Mouse (Mus musculus) heart, adult 11 months (tissue): ENCODE data around the gene Mrgprd.
A peak's percentile ranks its signal among the peaks of the same experiment; 100 is the strongest.

Experiments
- DNase-seq: peaks from one replicate; pipeline ENCODE4 v3.0.0; 2022

Mrgprd gene

GRCm38 (mm10) chr7:145314785-145315411 is at the start of gene Mrgprd:
TSS of gene Mrgprd (plus strand) at chr7:145314835.
- DNase-seq: peak; percentile 75

- peak; percentile 98 for DNase-seq
Observed at GRCm38 (mm10) chr7:145266011-145266410, 48.6 kb upstream of the Mrgprd start.

DNA sequence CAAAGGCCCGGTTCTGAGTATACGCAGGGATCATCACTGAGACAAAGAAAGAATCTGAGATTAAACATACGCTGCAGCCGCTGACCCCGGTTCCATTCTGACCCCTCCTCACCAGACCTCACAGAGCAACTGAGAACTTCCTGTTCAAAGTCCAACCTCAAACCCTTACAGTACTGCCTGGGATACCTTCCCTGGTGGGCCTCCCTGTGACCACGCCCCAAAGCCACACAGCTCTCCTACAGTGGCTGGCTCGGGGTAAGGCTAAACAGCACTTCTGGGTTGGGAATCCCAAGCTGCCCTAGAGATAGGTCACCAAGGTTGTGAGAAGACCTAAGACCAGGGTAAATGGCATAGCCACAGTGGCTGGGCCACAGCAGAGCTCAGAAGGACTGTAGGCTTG is 45.7 kb upstream of the Mrgprd start:
- no peak for DNase-seq

GRCm38 (mm10) chr7:145270955-145271354 is 43.7 kb upstream of the Mrgprd start:
- no peak for DNase-seq

GRCm38 (mm10) chr7:145275488-145275887 is 39.1 kb upstream of the Mrgprd start:
- DNase-seq: no peak

GRCm38 (mm10) chr7:145281396-145281795 is 33.2 kb upstream of the Mrgprd start:
- no peak for DNase-seq

DNA sequence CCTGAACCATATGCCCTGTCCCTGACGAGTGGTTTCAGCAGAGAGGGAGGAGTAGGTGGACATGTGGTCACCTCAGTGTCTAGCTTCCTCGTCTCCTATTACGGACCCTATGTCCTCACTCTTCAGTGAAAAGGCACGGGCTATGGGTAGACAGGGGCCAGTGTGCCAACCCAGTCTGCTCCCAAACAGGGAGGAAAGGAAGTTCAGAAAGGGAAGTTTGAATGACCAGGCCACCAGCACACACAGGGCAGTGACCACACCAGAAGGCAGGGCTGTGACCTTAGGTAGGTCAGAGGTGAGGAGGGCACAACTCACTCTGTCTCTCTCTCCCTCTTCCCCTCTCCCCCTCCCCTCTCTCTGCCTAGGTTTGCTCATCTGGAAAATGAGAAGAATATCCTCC is 31.6 kb upstream of the Mrgprd start:
- DNase-seq: peak; percentile 94

DNA sequence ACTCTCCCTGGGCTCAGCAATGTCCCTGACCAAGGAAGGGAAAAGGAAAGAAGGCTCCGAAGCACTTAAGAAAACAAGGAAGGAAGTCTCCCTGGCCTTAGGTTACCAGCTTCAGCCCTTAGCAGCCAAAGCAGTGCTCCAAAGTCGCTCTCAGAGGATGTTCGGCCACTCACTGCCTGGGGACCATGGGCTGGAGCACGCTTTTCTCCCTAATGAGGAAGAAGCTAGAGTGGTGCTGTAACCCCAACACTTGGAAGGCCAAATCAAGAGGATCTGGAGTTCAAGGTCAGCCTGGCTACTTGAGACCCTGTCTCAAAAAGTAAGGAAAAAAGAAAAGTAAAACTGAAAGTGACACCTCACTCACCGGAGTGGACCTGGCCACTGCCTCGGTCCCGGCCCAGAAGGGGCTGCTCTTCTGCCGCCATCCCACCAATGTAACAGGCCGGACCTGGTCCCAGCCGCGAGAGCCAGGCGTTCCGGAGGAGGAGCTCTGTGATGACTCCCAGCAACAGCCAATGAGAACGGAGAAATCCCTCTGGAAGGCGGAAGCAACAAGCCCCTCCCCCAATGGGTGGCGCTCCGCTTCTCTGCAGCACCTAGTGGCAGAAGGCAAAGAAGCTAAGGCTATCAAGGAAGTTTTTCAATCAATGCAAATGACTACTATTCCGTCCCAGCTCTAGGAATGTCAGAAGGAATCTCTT is 31.0 kb upstream of the Mrgprd start, which contains the start of gene Tpcn2:
Gene Tpcn2, minus strand, starts transcription at position 525 of the 701 bp plus-strand sequence.
- peak; percentile 99 for DNase-seq

DNA sequence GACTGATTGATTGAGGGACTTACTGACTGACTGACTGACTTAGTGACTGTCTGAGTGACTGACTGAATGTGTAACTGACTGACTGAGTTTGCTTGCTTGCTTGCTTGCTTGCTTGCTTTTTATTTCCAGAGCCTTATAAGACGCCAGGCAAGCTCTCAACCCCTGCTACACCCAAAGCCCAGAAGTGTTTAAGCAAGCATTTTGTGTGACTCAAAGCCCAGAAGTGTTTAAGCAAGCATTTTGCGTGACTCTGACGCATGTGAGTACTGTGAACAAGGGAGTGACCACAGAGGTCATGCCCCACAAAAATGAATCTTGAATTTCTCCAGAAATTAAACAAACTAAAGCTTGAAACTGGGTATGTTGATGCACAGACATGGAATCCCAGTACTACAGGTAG is 30.3 kb upstream of the Mrgprd start:
- DNase-seq: no peak

- no peak for DNase-seq
Observed at GRCm38 (mm10) chr7:145285476-145285875, 29.2 kb upstream of the Mrgprd start.

- DNase-seq: no peak
Observed at GRCm38 (mm10) chr7:145287410-145287809, 27.2 kb upstream of the Mrgprd start.

DNA sequence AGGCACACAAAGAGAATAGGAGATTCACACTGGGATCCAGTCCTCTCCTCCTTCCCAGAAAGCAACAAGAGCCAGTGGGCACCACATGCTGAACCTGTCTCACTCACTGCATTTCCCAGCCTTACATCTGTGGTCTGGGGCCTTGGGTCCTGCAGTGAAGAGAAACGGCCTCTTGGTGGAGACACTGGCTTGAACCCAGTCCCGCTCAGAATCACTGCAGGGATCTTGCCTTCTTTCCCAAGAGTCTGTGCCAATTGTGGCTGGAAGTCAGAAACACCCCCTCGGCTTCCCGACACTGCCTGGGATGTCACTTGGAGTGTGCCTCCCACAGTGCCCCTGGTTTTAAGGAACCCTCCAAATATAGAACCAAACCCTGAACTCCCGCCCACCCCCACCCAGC is 25.3 kb upstream of the Mrgprd start:
- DNase-seq: no peak

GRCm38 (mm10) chr7:145291847-145292246 is 22.8 kb upstream of the Mrgprd start:
- DNase-seq: peak; percentile 80

- DNase-seq: peak; percentile 80
Observed at GRCm38 (mm10) chr7:145292726-145293125, 21.9 kb upstream of the Mrgprd start.

GRCm38 (mm10) chr7:145293859-145294258 is 20.8 kb upstream of the Mrgprd start:
- peak; percentile 89 for DNase-seq

DNA sequence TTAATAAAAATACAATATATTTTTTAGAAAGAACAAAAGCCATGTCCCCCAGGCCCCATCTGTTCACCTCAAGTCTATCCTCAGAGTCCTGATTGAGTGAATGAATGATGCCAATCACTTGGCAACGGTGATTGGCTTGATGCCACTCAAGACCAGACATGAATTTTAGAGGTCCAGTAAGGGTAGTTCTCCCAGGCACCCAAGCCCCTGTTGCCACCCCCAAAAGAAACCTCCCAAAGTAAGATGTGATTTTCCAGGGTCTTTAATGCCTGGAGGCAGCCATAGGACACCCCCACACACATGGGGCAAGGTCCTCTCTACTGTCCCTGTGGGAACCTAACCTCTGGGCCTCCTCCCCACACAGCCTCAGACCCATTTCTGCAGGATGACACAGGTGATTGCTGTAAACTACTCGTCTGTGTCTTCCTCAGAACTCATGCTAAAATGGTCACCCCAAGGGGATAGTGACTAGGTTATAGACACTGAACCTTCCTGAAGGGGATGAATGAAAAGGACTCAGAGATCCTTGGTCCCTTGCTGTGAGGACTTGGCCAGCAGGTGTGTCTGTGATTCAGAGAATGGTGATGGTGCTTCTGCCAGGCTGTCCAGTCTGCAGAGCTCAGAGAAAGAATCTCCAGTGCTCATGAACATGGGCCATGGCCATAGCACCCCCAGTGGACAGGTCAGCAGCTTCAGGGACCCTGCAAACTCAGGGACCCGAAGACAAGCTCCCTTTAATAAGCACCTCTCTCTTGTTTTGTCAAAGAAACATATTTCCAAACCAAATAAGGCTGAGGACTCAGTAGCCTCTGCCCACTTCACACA is 15.8 kb upstream of the Mrgprd start:
- DNase-seq: peak; percentile 93

DNA sequence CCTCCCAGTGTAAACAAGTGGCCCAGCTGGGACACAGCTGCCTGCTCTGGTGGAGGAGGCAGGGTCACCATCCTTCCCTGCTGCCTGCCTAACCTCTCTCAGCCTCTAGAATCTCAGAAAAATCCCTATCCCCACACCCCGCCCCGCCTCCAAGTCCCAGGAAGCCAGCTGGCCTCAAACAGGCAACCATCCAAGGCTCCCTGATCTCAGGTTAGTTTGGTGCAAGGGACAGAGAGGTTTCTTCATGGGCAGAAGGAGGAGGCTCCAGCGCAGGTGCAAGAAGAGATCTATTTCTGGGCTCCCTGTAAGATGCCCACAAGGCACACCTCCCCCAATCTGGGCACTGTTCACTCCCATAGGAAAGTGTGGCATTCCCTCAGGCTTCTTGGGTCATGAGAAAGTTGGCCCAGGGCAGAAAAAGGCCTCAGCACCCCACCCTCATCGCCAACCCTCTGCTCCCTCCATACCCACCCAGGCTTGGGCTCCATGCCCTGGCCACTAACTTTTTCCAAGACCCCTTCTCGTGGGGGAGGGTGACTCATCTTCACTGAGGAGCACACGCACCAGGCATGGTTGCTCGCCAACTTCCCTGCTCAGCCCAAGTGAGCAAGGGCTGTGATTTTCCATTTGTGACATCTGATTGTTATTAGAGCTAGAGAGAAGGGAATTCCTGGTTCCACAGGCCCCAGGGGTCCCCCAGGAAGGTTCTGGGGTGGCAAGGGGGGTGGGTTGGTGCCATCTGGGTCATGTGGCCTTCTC is 14.9 kb upstream of the Mrgprd start:
- peak; percentile 98 for DNase-seq

- peak; percentile 99 for DNase-seq
Observed at GRCm38 (mm10) chr7:145300321-145301007, 14.2 kb upstream of the Mrgprd start, which contains the start of gene Mrgprf. TSS of gene Mrgprf (plus strand) at chr7:145300828.

GRCm38 (mm10) chr7:145301008-145301340 is 13.7 kb upstream of the Mrgprd start:
- no peak for DNase-seq

- DNase-seq: peak; percentile 95
Observed at GRCm38 (mm10) chr7:145301341-145302005, 13.2 kb upstream of the Mrgprd start.

DNA sequence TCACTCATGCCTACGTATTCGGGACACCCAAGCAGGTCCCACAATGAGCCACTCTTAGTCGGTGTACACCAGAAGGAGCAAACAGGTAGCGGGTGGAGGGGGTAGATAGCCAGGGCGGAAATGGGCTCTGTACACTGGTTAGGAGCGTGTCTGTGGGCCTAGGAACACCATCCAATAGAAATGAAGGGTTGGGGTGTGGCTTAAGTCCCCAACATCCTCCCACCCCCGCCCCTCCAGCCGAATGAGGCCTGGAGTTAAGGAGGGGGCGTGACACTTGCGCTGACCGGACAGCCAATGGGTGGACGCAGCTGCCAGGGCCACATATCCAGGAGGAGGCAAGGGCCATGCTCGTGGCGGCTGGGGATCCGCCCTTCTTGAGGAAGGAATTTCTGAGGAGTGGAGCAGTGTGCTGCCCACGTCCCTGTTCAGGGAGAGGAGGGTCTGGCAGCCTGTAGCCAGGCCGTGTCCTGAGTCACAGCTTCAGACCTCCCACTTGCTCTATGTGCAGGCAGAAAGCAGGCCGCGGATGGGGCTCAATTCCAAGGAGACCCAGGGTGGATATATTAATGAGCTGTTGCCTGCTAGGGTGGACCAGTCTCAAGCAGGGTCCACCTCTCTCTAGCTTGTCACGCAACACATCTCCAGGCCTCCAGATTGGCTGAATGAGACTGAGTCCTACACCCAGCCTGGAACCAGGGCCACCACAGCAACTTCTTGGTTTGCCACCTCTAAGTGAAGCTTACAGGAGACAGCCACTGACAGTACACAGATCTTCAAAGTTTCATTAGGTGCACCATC is 11.9 kb upstream of the Mrgprd start:
- DNase-seq: peak; percentile 99
